Comparison of ENCODE assay signal across 9 mouse cellular contexts in genomic region chr10:93162972-93163660, GRCm38 (mm10). TPM values are rescaled to one million over a fixed set of nuclear protein-coding genes. Genes with fewer than 3 reads are reported as not detected.
DNase-seq lines count a peak whose midpoint lies in the region; ATAC-seq and TF ChIP-seq lines count a peak whose summit lies in the region.
"Had no signal": no experiment of that assay in that cellular context is flagged by ENCODE, and none has a peak within 500 bp of the region (broad histone marks: within the 10 kb centered on the region; RNA-seq: fewer than 3 reads in every experiment).

No protein-coding gene starts in this region.

- no peak for ATAC-seq in heart, embryonic 15.5 days (replicated peaks; ENCODE audit: insufficient number of reproducible peaks, insufficient read depth, low FRiP score, low read depth)
- no peak for ATAC-seq in hindbrain, embryonic 12.5 days (ENCODE audit: low FRiP score)
- no peak for ATAC-seq in midbrain, embryonic 13.5 days

- no peaks in the 10 kb centered on the region for H3K9me3 ChIP-seq in heart, embryonic 15.5 days (replicated peaks)
- H3K9me3 ChIP-seq in MEL (replicated peaks; ENCODE audit: insufficient read depth, low read length), result no peaks in the 10 kb centered on the region
- no peaks in the 10 kb centered on the region for H3K9me3 ChIP-seq in hindbrain, embryonic 12.5 days (replicated peaks)
- H3K9me3 ChIP-seq in midbrain, embryonic 13.5 days, result no peaks in the 10 kb centered on the region

- no peak overlapping the region for H3K27ac ChIP-seq in heart, embryonic 15.5 days
- H3K27ac ChIP-seq in MEL (ENCODE audit: control insufficient read depth, low read depth, low read length), result peak overlapping the region; percentile 69
- no peak overlapping the region for H3K27ac ChIP-seq in hindbrain, embryonic 12.5 days
- no peak overlapping the region for H3K27ac ChIP-seq in midbrain, embryonic 13.5 days

- peak overlapping the region; percentile 76 for H3K4me2 ChIP-seq in heart, embryonic 15.5 days
- H3K4me2 ChIP-seq in hindbrain, embryonic 12.5 days (replicated peaks), result peak overlapping the region; percentile 65
- peak overlapping the region; percentile 75 for H3K4me2 ChIP-seq in midbrain, embryonic 13.5 days (replicated peaks)

- H3K27me3 ChIP-seq in heart, embryonic 15.5 days, result no peaks in the 10 kb centered on the region
- H3K27me3 ChIP-seq in MEL (ENCODE audit: control insufficient read depth in 1 of 2, insufficient read depth in 2 of 2, low read length in 2 of 2), result no peaks in the 10 kb centered on the region
- no peaks in the 10 kb centered on the region for H3K27me3 ChIP-seq in hindbrain, embryonic 12.5 days
- no peaks in the 10 kb centered on the region for H3K27me3 ChIP-seq in midbrain, embryonic 13.5 days

- no peak for TF ChIP-seq CTCF in MEL (IDR thresholded peaks at IDR 0.05 in 2 of 3, conservative IDR thresholded peaks at IDR 0.05 in 1 of 3; ENCODE audit: control insufficient read depth in 1 of 3, insufficient read depth in 1 of 3, low read depth in 2 of 3, low read length in 3 of 3, poor library complexity in 1 of 3, severe bottlenecking in 1 of 3)

- TF ChIP-seq EP300 in MEL (IDR thresholded peaks at IDR 0.05; ENCODE audit: low read depth in 1 of 2, low read length in 2 of 2), result peak in 1 of 2 experiments; percentile 39; a peak in 2 of 4 replicates

- H3K36me3 ChIP-seq in heart, embryonic 15.5 days, result no peaks in the 10 kb centered on the region
- peaks cover 0 to 37% of the 10 kb centered on the region in 2 experiments; a peak in 3 of 4 replicates for H3K36me3 ChIP-seq in MEL (ENCODE audit: control insufficient read depth in 1 of 2, insufficient read depth in 2 of 2, low read length in 2 of 2)
- no peaks in the 10 kb centered on the region for H3K36me3 ChIP-seq in hindbrain, embryonic 12.5 days
- no peaks in the 10 kb centered on the region for H3K36me3 ChIP-seq in midbrain, embryonic 13.5 days

- peaks cover 59% of the 10 kb centered on the region for H3K79me2 ChIP-seq in MEL (ENCODE audit: control insufficient read depth, insufficient read depth, low read length, poor library complexity)

- intact Hi-C loops in heart, postnatal 14 days (cut with DNase I), result loop anchor here (5.0 to 10.0 kb wide), 2 partner anchors 79 to 292 kb away; partner anchors contain the start of gene Lta4h

- no peak for DNase-seq in heart, postnatal 14 days
- DNase-seq in MEL (ENCODE audit: low read depth, low spot score), result peak; percentile 70
- DNase-seq in Muller cell, postnatal 12 days (ENCODE audit: inconsistent ontology term), result no peak
- no peak for DNase-seq in thymus, adult 18-20 months
- DNase-seq in gastrocnemius, adult 8-10 months (ENCODE audit: low spot score in 2 of 2), result no peak
- DNase-seq: thymus, postnatal 14 days had no signal

- no peak overlapping the region for H3K9ac ChIP-seq in heart, embryonic 15.5 days
- H3K9ac ChIP-seq in MEL (ENCODE audit: control insufficient read depth, low read depth, low read length, poor library complexity, severe bottlenecking), result peak overlapping the region; percentile 99
- no peak overlapping the region for H3K9ac ChIP-seq in hindbrain, embryonic 12.5 days
- peak overlapping the region; percentile 99; the same call in 1 of the 2 replicates for H3K9ac ChIP-seq in midbrain, embryonic 13.5 days (replicated peaks)

- WGBS in heart, embryonic 15.5 days, result 70% methylated on average over 7 of the region's 7 CpGs
- WGBS in hindbrain, embryonic 12.5 days, result 68% methylated on average over 7 of the region's 7 CpGs
- 68% methylated on average over 7 of the region's 7 CpGs for WGBS in midbrain, embryonic 13.5 days

- TF ChIP-seq POLR2A in MEL (IDR thresholded peaks at IDR 0.05; ENCODE audit: control insufficient read depth in 1 of 2, insufficient read depth in 1 of 2, low read depth in 1 of 2, low read length in 2 of 2, poor library complexity in 1 of 2), result no peak

- peaks cover 34% of the 10 kb centered on the region for H3K4me1 ChIP-seq in heart, embryonic 15.5 days (replicated peaks)
- H3K4me1 ChIP-seq in MEL (ENCODE audit: control insufficient read depth in 1 of 2, insufficient read depth in 2 of 2, low read length in 2 of 2), result peaks cover 17 to 23% of the 10 kb centered on the region in 2 experiments
- peaks cover 37% of the 10 kb centered on the region for H3K4me1 ChIP-seq in hindbrain, embryonic 12.5 days
- peaks cover 44% of the 10 kb centered on the region for H3K4me1 ChIP-seq in midbrain, embryonic 13.5 days (replicated peaks)

- peak overlapping the region; percentile 18 for H3K4me3 ChIP-seq in heart, embryonic 15.5 days
- H3K4me3 ChIP-seq in MEL (ENCODE audit: control insufficient read depth in 1 of 2, insufficient read depth in 1 of 2, low read depth in 2 of 2, low read length in 2 of 2), result peak overlapping the region; percentile 34 to 99
- peak overlapping the region; percentile 97 for H3K4me3 ChIP-seq in hindbrain, embryonic 12.5 days
- peak overlapping the region; percentile 97 for H3K4me3 ChIP-seq in midbrain, embryonic 13.5 days (replicated peaks)

- TF ChIP-seq RAD21 in MEL (IDR thresholded peaks at IDR 0.05; ENCODE audit: low read depth, low read length), result no peak

TF ChIP-seq in MEL, 35 proteins besides CTCF, POLR2A, EP300 and RAD21:
- TF ChIP-seq SMC3 (IDR thresholded peaks at IDR 0.05; ENCODE audit: low read depth, low read length) (no peak), ZNF384 (IDR thresholded peaks at IDR 0.05; ENCODE audit: low read depth, low read length) (no peak; the same call in 1 of the 2 replicates), MYB (IDR thresholded peaks at IDR 0.05; ENCODE audit: low read depth, low read length) (no peak), POLR2AphosphoS2 (IDR thresholded peaks at IDR 0.05; ENCODE audit: low read length) (no peak), NELFE (IDR thresholded peaks at IDR 0.05; ENCODE audit: low read depth, low read length) (no peak), ELF1 (IDR thresholded peaks at IDR 0.05; ENCODE audit: low read depth, low read length) (no peak), JUND (IDR thresholded peaks at IDR 0.05; ENCODE audit: low read depth, low read length) (no peak), POLR2AphosphoS5 (IDR thresholded peaks at IDR 0.05; ENCODE audit: borderline replicate concordance, low read depth, low read length) (no peak), SIN3A (IDR thresholded peaks at IDR 0.05; ENCODE audit: low read length) (peak; percentile 73), USF2 (IDR thresholded peaks at IDR 0.05; ENCODE audit: borderline replicate concordance in 1 of 2, insufficient read depth in 1 of 2, low read depth in 1 of 2, low read length in 2 of 2) (no peak), TCF12 (IDR thresholded peaks at IDR 0.05; ENCODE audit: low read depth, low read length) (no peak), MAFK (IDR thresholded peaks at IDR 0.05; ENCODE audit: borderline replicate concordance, low read depth, low read length) (no peak), ZMIZ1 (IDR thresholded peaks at IDR 0.05; ENCODE audit: low read depth, low read length) (no peak), E2F4 (IDR thresholded peaks at IDR 0.05; ENCODE audit: borderline replicate concordance, low read depth, low read length) (no peak), CHD2 (IDR thresholded peaks at IDR 0.05; ENCODE audit: low read length) (no peak), BHLHE40 (IDR thresholded peaks at IDR 0.05; ENCODE audit: borderline replicate concordance, low read depth, low read length) (no peak), MXI1 (IDR thresholded peaks at IDR 0.05; ENCODE audit: low read depth, low read length) (peak; percentile 51; the same call in 1 of the 2 replicates), MAZ (IDR thresholded peaks at IDR 0.05; ENCODE audit: low read depth, low read length) (no peak), MAX (IDR thresholded peaks at IDR 0.05; ENCODE audit: low read length) (no peak), CHD1 (IDR thresholded peaks at IDR 0.05; ENCODE audit: low read depth, low read length) (peak; percentile 19; the same call in 1 of the 2 replicates), GATA1 (IDR thresholded peaks at IDR 0.05; ENCODE audit: low read depth, low read length) (peak; percentile 4; the same call in 1 of the 2 replicates), USF1 (IDR thresholded peaks at IDR 0.05; ENCODE audit: low read depth, low read length) (no peak), TBP (IDR thresholded peaks at IDR 0.05; ENCODE audit: low read depth, low read length) (no peak), ZKSCAN1 (IDR thresholded peaks at IDR 0.05; ENCODE audit: low read depth, low read length) (no peak), RCOR1 (IDR thresholded peaks at IDR 0.05; ENCODE audit: low read depth, low read length) (no peak), ZC3H11A (IDR thresholded peaks at IDR 0.05; ENCODE audit: low read depth, low read length) (no peak), UBTF (IDR thresholded peaks at IDR 0.05; ENCODE audit: borderline replicate concordance, insufficient read depth, low read depth, low read length) (no peak), NRF1 (IDR thresholded peaks at IDR 0.05; ENCODE audit: insufficient read depth, low read depth, low read length, poor library complexity, severe bottlenecking) (no peak), KAT2A (conservative IDR thresholded peaks at IDR 0.05; ENCODE audit: low read depth, low read length) (no peak), TAL1 (IDR thresholded peaks at IDR 0.05; ENCODE audit: low read length) (no peak), HCFC1 (IDR thresholded peaks at IDR 0.05; ENCODE audit: low read depth, low read length) (no peak), MEF2A (IDR thresholded peaks at IDR 0.05; ENCODE audit: extremely low read depth, insufficient replicate concordance, low read depth, low read length, poor library complexity, severe bottlenecking) (no peak), GABPA (IDR thresholded peaks at IDR 0.05; ENCODE audit: low read depth, low read length) (no peak), ETS1 (IDR thresholded peaks at IDR 0.05; ENCODE audit: low read depth, low read length) (no peak), MYC (IDR thresholded peaks at IDR 0.05; ENCODE audit: low read depth, low read length) (peak; percentile 28; the same call in 1 of the 2 replicates)

RNA-seq across cellular contexts. Expression of gene Cdk17, which starts 2.4 kb away (rescaled TPM):
- polyA plus RNA-seq in heart, embryonic 15.5 days (2015; fragmentation: Nextera tagmentation; extraction: Ambion mirVana), result 16.7 and 17.3 TPM in 2 replicates
- total RNA-seq in heart, postnatal 14 days (2021), result 10 to 100 TPM; 28.0 to 28.3 TPM
- 25.6 and 28.9 TPM in 2 replicates for total RNA-seq in MEL (2012; rRNA removed)
- polyA plus RNA-seq in MEL (2012; ENCODE audit: insufficient read depth in 1 of 2, insufficient read length in 2 of 2, low read depth in 1 of 2, low replicate concordance in 2 of 2, missing spikeins in 1 of 2), result 100 to 1,000 TPM in 1 of 2 experiments, 10 to 100 TPM in 1; 32.9 to 155 TPM
- polyA plus RNA-seq in hindbrain, embryonic 12.5 days (2016; fragmentation: Nextera tagmentation; extraction: Ambion mirVana), result 49.7 and 49.8 TPM in 2 replicates
- 40.7 and 46.3 TPM in 2 replicates for polyA plus RNA-seq in midbrain, embryonic 13.5 days (2015; fragmentation: Nextera tagmentation; extraction: Ambion mirVana)
- total RNA-seq in gastrocnemius, adult 8-10 months (2022), result 1 to 10 TPM; 3.3 to 6.1 (median 4.2) TPM

Comparison
In these comparisons a context has a peak if more than half of its experiments do, and no peak if none do; other contexts are left out.
1. H3K4me3 ChIP-seq: peak in every context shown above with its lines; median percentile 97 in hindbrain, embryonic 12.5 days; 97 in midbrain, embryonic 13.5 days; 66 in MEL; 18 in heart, embryonic 15.5 days.
2. H3K9ac ChIP-seq: peak in MEL (single experiment) and midbrain, embryonic 13.5 days (single experiment); none in heart, embryonic 15.5 days (single experiment) and hindbrain, embryonic 12.5 days (single experiment).
3. Peak in every context shown above with its lines, with median percentiles within 50 percentile points of each other: H3K4me2 ChIP-seq.